Mouse (Mus musculus) G1E (cell line): ENCODE results near the gene Grb2. TPM values are rescaled to one million over a fixed set of nuclear protein-coding genes. Genes with fewer than 3 reads are reported as not detected.
A peak's percentile ranks its signal among the peaks of the same experiment; 100 is the strongest.

Source experiments
- ATAC-seq: 2 replicates; pipeline ENCODE4 v1.8.0; 2016; ENCODE audit warnings: mild to moderate bottlenecking; ENCODE audit not compliant: insufficient number of reproducible peaks, poor library complexity, low FRiP score, severe bottlenecking; ENCODE audit errors: extremely low read depth
- DNase-seq: peaks from one replicate; pipeline ENCODE4 v3.0.0; 2012; ENCODE audit warnings: low spot score
- H3K27me3 ChIP-seq: 2 replicates; pipeline ENCODE4 v1.6.1; 2012; ENCODE audit warnings: mild to moderate bottlenecking, low read length, inconsistent platforms; ENCODE audit not compliant: insufficient read depth
- H3K36me3 ChIP-seq: replicated peaks from 2 replicates; pipeline ENCODE3; 2012; ENCODE audit warnings: mild to moderate bottlenecking, inconsistent platforms
- H3K4me1 ChIP-seq: 2 replicates; pipeline ENCODE4 v1.6.1; 2012; ENCODE audit warnings: low read depth, low read length, inconsistent platforms, mixed read lengths; ENCODE audit not compliant: insufficient read depth
- H3K4me3 ChIP-seq: 2 replicates; pipeline ENCODE4 v1.5.1; 2012; ENCODE audit warnings: low read depth, mild to moderate bottlenecking, inconsistent platforms, low read length, moderate library complexity, mixed read lengths
- H3K9me3 ChIP-seq: replicated peaks from 2 replicates; pipeline ENCODE4 v1.6.1; 2012; ENCODE audit warnings: inconsistent platforms
- CTCF ChIP-seq: IDR thresholded peaks from 2 replicates; pipeline ENCODE4 v1.5.1; 2012; ENCODE audit warnings: low read depth, low read length, inconsistent platforms, mixed read lengths
- GATA1 ChIP-seq: IDR thresholded peaks from 2 replicates; pipeline ENCODE4 v1.6.1; 2012; ENCODE audit warnings: borderline replicate concordance, low read length, inconsistent platforms, mixed read lengths
- GATA2 ChIP-seq: IDR thresholded peaks from 2 replicates; pipeline ENCODE4 v1.6.1; 2012; ENCODE audit warnings: low read depth, low read length, inconsistent platforms, borderline replicate concordance
- POLR2AphosphoS5 ChIP-seq: IDR thresholded peaks from 2 replicates; pipeline ENCODE4 v1.6.1; 2012; ENCODE audit warnings: low read depth, low read length, inconsistent platforms; ENCODE audit not compliant: insufficient replicate concordance
- TAL1 ChIP-seq: conservative IDR thresholded peaks from 2 replicates; pipeline ENCODE4 v1.6.1; 2012; ENCODE audit warnings: low read depth, low read length, inconsistent platforms, mixed read lengths
- polyA plus RNA-seq: library from polyadenylated mRNA; stranded (reverse); fragments of >175 nt; gene quantifications from 2 replicates; pipeline ENCODE4 v1.2.3, GENCODE M21; 2012
- total RNA-seq, 2 experiments: library from RNA; stranded (forward) in 1 of 2; stranded (reverse) in 1 of 2; fragments of 200-1000 nt in 1 of 2; fragments of >200 nt in 1 of 2; fragmentation: Nextera tagmentation in 1 of 2; gene quantifications; 2 replicates each; pipeline ENCODE4 v1.2.3; 2014 to 2017

Gene Grb2
- total and polyA plus RNA-seq, 3 experiments = 119 to 224 (median 209) TPM

- H3K9me3 ChIP-seq = no peaks in the 10 kb centered on the region
- H3K4me1 ChIP-seq = peaks cover 73% of the 10 kb centered on the region
- TF ChIP-seq TAL1 (no peak), GATA2 (no peak), CTCF (no peak), POLR2AphosphoS5 (no peak), GATA1 (no peak)
- DNase-seq = no peak
- H3K36me3 ChIP-seq = peaks cover 79% of the 10 kb centered on the region
- H3K4me3 ChIP-seq = no peak overlapping the region
- no peaks in the 10 kb centered on the region for H3K27me3 ChIP-seq
- ATAC-seq = no peak
Measured at GRCm38 (mm10) chr11:115611173-115611572, 97.2 kb downstream of the Grb2 start.

- peaks cover 85% of the 10 kb centered on the region for H3K4me1 ChIP-seq
- peak overlapping the region; percentile 25; the same call in 1 of the 2 replicates for H3K4me3 ChIP-seq
- TF ChIP-seq GATA2 (no peak), TAL1 (no peak), GATA1 (no peak), POLR2AphosphoS5 (no peak), CTCF (no peak)
- DNase-seq (no peak), ATAC-seq (no peak)
- no peaks in the 10 kb centered on the region for H3K9me3 ChIP-seq
- H3K36me3 ChIP-seq = peaks cover 79% of the 10 kb centered on the region
- no peaks in the 10 kb centered on the region for H3K27me3 ChIP-seq
Measured at GRCm38 (mm10) chr11:115609576-115609975, 98.8 kb downstream of the Grb2 start.

GRCm38 (mm10) chr11:115608421-115609399 lies 99.7 kb downstream of the Grb2 start:
- Histone ChIP-seq H3K36me3 (peaks cover 71% of the 10 kb centered on the region), H3K27me3 (no peaks in the 10 kb centered on the region), H3K9me3 (no peaks in the 10 kb centered on the region), H3K4me3 (peak overlapping the region; percentile 25; the same call in 1 of the 2 replicates), H3K4me1 (peaks cover 79% of the 10 kb centered on the region)
- DNase-seq = no peak
- no peak for TF ChIP-seq CTCF
- ATAC-seq = no peak

DNA sequence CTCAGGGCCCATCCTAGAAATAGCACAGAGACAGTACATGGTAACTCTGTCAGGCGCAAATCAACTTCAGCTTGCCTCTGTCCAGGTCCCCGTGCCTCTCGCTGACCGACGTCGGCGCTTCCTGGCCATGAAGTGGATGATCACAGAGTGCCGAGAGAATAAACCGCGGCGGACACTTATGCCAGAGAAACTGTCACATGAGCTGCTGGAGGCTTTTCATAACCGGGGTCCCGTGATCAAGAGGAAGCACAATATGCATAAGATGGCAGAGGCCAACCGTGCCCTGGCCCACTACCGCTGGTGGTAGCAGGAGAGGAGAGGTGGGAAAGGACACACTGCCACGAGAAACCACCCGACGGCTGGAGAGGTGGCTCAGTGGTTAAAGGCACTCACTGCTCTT lies 101.7 kb downstream of the Grb2 start:
- TF ChIP-seq CTCF (no peak), TAL1 (no peak), GATA1 (no peak), POLR2AphosphoS5 (no peak), GATA2 (no peak)
- ATAC-seq = no peak
- Histone ChIP-seq H3K4me1 (peaks cover 74% of the 10 kb centered on the region), H3K36me3 (peaks cover 78% of the 10 kb centered on the region), H3K4me3 (no peak overlapping the region), H3K9me3 (no peaks in the 10 kb centered on the region), H3K27me3 (no peaks in the 10 kb centered on the region)
- no peak for DNase-seq

GRCm38 (mm10) chr11:115604304-115604696 lies 104.1 kb downstream of the Grb2 start:
- ATAC-seq = no peak

DNA sequence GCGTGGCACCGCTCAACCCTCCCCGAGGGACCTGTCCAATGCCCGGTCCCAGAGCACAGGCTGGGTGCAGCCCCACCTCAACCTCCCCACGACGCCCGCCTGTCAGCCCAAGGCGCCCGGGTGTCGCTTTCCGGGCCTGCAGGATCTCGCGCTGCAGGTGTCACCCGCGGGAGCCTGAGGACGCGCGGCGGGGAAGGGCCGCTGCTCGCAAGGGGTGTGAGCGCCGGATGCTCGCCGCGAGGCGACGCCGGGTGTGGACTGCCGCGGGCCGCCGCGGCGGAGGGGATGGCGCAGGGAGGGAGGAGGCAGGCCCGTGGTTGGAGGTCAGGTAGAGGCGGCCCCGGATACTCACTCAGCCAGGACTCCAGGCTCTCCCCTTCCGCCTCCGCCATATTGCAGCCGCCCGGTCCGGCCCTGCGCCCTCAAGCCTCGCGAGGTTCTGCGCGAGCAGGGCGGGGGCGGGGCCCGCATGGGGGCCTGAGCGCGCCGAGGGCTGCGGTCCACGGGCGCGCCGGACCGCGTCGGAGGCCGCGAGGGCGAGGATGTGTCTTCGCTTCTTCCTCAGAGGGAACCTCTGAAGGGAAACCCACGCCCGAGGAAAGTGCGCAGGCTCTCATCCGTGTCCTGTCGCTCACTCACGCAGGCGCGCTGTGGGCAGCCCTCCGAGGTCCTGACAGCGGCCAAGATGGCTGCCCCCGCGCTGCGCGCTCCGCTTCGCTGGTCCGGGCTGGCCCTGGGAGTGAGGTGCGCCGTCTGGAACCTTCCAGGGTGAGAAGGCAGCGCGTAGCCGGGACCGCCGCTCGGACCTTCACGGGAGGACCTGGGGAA lies 104.7 kb downstream of the Grb2 start, which contains the start of the genes Mrps7 and Gga3:
Mrps7 (plus strand) TSS at position 450 of the 828 bp plus-strand sequence.
Gga3 (minus strand) TSS at position 576 of the 828 bp plus-strand sequence.
- no peaks in the 10 kb centered on the region for H3K27me3 ChIP-seq
- ATAC-seq (peak; percentile 83), DNase-seq (peak; percentile 90)
- TF ChIP-seq POLR2AphosphoS5 (no peak), TAL1 (no peak), GATA2 (no peak), CTCF (no peak), GATA1 (no peak)
- H3K9me3 ChIP-seq = no peaks in the 10 kb centered on the region
- H3K4me1 ChIP-seq = peaks cover 78% of the 10 kb centered on the region
- peaks cover 75% of the 10 kb centered on the region for H3K36me3 ChIP-seq
- peak within 1 kb of the TSS; percentile 97 for H3K4me3 ChIP-seq

More at GRCm38 (mm10) chr11:115604304-115604696, 104.1 kb downstream of the Grb2 start:
- Histone ChIP-seq H3K9me3 (no peaks in the 10 kb centered on the region), H3K27me3 (no peaks in the 10 kb centered on the region), H3K36me3 (peaks cover 79% of the 10 kb centered on the region), H3K4me1 (peaks cover 78% of the 10 kb centered on the region), H3K4me3 (peak overlapping the region; percentile 97)
- TF ChIP-seq GATA2 (no peak), POLR2AphosphoS5 (no peak), CTCF (no peak), GATA1 (no peak), TAL1 (no peak)
- peak; percentile 27 for DNase-seq
